Mouse (Mus musculus): ENCODE measurements around the gene Acp2. TPM values are rescaled to one million over a fixed set of nuclear protein-coding genes. Genes with fewer than 3 reads are reported as not detected.

Acp2 gene
- polyA plus RNA-seq, 1 experiment = 11.3 TPM

DNA sequence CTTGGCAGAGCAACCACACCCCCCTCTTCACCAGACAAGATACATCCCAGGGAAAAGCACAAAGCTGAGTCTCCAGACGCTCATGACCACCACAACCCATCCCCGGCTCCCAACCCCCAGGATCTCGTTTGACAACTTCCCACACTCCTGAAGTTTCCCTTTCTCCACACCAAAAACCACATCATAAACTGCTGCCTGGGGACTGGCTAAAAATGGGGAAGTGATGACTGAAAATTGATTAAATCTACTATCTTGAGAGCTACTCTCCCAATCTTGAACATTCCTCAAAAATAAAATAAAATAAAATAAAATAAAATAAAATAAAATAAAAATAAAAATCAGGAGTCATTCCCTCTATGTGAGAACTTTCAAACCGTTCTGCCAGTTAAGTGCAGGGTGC lies 39.7 kb upstream of the Acp2 start:
- Histone ChIP-seq H3ac (ENCODE audit: control insufficient read depth, insufficient read length, low read depth) (no peak overlapping the region), H3K27me3 (ENCODE audit: control insufficient read depth, insufficient read depth, insufficient read length) (no peaks in the 10 kb centered on the region), H3K79me2 (ENCODE audit: control insufficient read depth, insufficient read depth) (no peaks in the 10 kb centered on the region), H3K4me3 (ENCODE audit: insufficient read depth, poor library complexity, severe bottlenecking) (no peak overlapping the region), H3K79me3 (ENCODE audit: low read depth) (no peaks in the 10 kb centered on the region), H3K36me3 (ENCODE audit: control insufficient read depth, insufficient read depth) (peaks cover 34% of the 10 kb centered on the region)
- TF ChIP-seq MYOD1 (IDR thresholded peaks at IDR 0.05; ENCODE audit: control insufficient read depth, insufficient read length, low read depth) (no peak), CEBPB (IDR thresholded peaks at IDR 0.05; ENCODE audit: low read depth) (no peak), MYOG (IDR thresholded peaks at IDR 0.05; ENCODE audit: control insufficient read depth, extremely low read depth, insufficient read length) (no peak), FOSL1 (IDR thresholded peaks at IDR 0.05; ENCODE audit: insufficient read depth, low read length, poor library complexity, severe bottlenecking) (no peak), MAX (IDR thresholded peaks at IDR 0.05) (no peak), USF1 (IDR thresholded peaks at IDR 0.05; ENCODE audit: low read depth) (no peak), CTCF (IDR thresholded peaks at IDR 0.05; ENCODE audit: control insufficient read depth, insufficient read depth, insufficient read length) (no peak)

DNA sequence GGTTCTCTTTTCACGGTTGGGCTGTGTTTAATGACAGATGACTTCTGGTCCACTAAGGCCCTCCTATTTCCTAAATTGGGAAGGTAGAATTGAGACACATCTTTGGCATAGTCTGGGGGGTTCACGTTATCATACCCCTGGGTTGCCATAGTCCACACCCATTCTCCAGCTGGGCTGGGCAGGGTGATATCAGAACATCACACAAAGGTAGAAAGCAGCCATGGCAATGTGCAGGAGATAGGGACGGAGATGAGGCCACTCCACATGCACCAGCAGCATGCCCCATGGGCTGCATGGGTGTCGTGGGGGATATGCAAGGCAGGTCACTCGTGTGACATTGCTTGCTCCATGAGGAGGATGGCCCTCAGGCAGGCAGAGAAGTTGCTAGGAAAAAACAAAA lies 39.2 kb upstream of the Acp2 start:
- TF ChIP-seq CEBPB (IDR thresholded peaks at IDR 0.05; ENCODE audit: low read depth) = no peak
- TF ChIP-seq CTCF (IDR thresholded peaks at IDR 0.05; ENCODE audit: control insufficient read depth, insufficient read depth, insufficient read length) = no peak
- TF ChIP-seq MAX (IDR thresholded peaks at IDR 0.05) = no peak
- TF ChIP-seq MYOD1 (IDR thresholded peaks at IDR 0.05; ENCODE audit: control insufficient read depth, insufficient read length, low read depth) = no peak
- no peak for TF ChIP-seq MYOG (IDR thresholded peaks at IDR 0.05; ENCODE audit: control insufficient read depth, extremely low read depth, insufficient read length)
- no peak for TF ChIP-seq USF1 (IDR thresholded peaks at IDR 0.05; ENCODE audit: low read depth)
- TF ChIP-seq FOSL1 (IDR thresholded peaks at IDR 0.05; ENCODE audit: insufficient read depth, low read length, poor library complexity, severe bottlenecking) = no peak
- no peaks in the 10 kb centered on the region for H3K27me3 ChIP-seq (ENCODE audit: control insufficient read depth, insufficient read depth, insufficient read length)
- no peaks in the 10 kb centered on the region for H3K79me2 ChIP-seq (ENCODE audit: control insufficient read depth, insufficient read depth)
- no peak overlapping the region for H3K4me3 ChIP-seq (ENCODE audit: insufficient read depth, poor library complexity, severe bottlenecking)
- H3K79me3 ChIP-seq (ENCODE audit: low read depth) = no peaks in the 10 kb centered on the region
- no peak overlapping the region for H3ac ChIP-seq (ENCODE audit: control insufficient read depth, insufficient read length, low read depth)
- peaks cover 38% of the 10 kb centered on the region for H3K36me3 ChIP-seq (ENCODE audit: control insufficient read depth, insufficient read depth)

GRCm38 (mm10) chr2:91164991-91165390 lies 37.7 kb upstream of the Acp2 start:
- no peaks in the 10 kb centered on the region for H3K79me3 ChIP-seq (ENCODE audit: low read depth)
- H3ac ChIP-seq (ENCODE audit: control insufficient read depth, insufficient read length, low read depth) = no peak overlapping the region
- H3K4me3 ChIP-seq (ENCODE audit: insufficient read depth, poor library complexity, severe bottlenecking) = no peak overlapping the region
- no peaks in the 10 kb centered on the region for H3K27me3 ChIP-seq (ENCODE audit: control insufficient read depth, insufficient read depth, insufficient read length)
- no peak for TF ChIP-seq MYOG (IDR thresholded peaks at IDR 0.05; ENCODE audit: control insufficient read depth, extremely low read depth, insufficient read length)
- TF ChIP-seq FOSL1 (IDR thresholded peaks at IDR 0.05; ENCODE audit: insufficient read depth, low read length, poor library complexity, severe bottlenecking) = no peak
- no peak for TF ChIP-seq CEBPB (IDR thresholded peaks at IDR 0.05; ENCODE audit: low read depth)
- TF ChIP-seq USF1 (IDR thresholded peaks at IDR 0.05; ENCODE audit: low read depth) = no peak
- no peak for TF ChIP-seq CTCF (IDR thresholded peaks at IDR 0.05; ENCODE audit: control insufficient read depth, insufficient read depth, insufficient read length)
- no peak for TF ChIP-seq MYOD1 (IDR thresholded peaks at IDR 0.05; ENCODE audit: control insufficient read depth, insufficient read length, low read depth)
- no peak for TF ChIP-seq MAX (IDR thresholded peaks at IDR 0.05)
- H3K36me3 ChIP-seq (ENCODE audit: control insufficient read depth, insufficient read depth) = peaks cover 38% of the 10 kb centered on the region
- no peaks in the 10 kb centered on the region for H3K79me2 ChIP-seq (ENCODE audit: control insufficient read depth, insufficient read depth)

DNA sequence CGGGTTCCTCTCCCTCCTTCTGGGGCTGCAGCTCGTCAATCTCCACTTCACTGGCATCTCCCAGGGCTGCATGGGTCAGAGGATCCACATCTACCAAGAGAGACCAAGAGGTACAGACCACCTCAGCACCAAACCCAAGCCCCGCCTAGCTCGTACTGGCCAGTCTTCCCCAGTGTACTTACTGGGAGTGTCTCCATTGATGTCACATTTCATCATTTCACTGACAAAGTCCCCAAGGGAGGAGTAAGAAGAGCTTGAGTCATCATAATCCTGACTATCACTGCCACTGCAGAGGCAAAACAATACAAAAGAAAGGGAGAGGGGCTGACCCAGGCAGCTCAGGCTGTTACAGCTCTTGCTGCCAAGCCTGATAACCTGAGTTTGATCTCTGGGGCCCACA lies 35.1 kb upstream of the Acp2 start:
- Histone ChIP-seq H3K27me3 (ENCODE audit: control insufficient read depth, insufficient read depth, insufficient read length) (no peaks in the 10 kb centered on the region), H3K36me3 (ENCODE audit: control insufficient read depth, insufficient read depth) (peaks cover 34% of the 10 kb centered on the region), H3K79me3 (ENCODE audit: low read depth) (no peaks in the 10 kb centered on the region), H3K79me2 (ENCODE audit: control insufficient read depth, insufficient read depth) (no peaks in the 10 kb centered on the region), H3K4me3 (ENCODE audit: insufficient read depth, poor library complexity, severe bottlenecking) (no peak overlapping the region), H3ac (ENCODE audit: control insufficient read depth, insufficient read length, low read depth) (no peak overlapping the region)
- TF ChIP-seq MAX (IDR thresholded peaks at IDR 0.05) (no peak), MYOG (IDR thresholded peaks at IDR 0.05; ENCODE audit: control insufficient read depth, extremely low read depth, insufficient read length) (no peak), FOSL1 (IDR thresholded peaks at IDR 0.05; ENCODE audit: insufficient read depth, low read length, poor library complexity, severe bottlenecking) (no peak), MYOD1 (IDR thresholded peaks at IDR 0.05; ENCODE audit: control insufficient read depth, insufficient read length, low read depth) (no peak), CTCF (IDR thresholded peaks at IDR 0.05; ENCODE audit: control insufficient read depth, insufficient read depth, insufficient read length) (no peak), USF1 (IDR thresholded peaks at IDR 0.05; ENCODE audit: low read depth) (no peak), CEBPB (IDR thresholded peaks at IDR 0.05; ENCODE audit: low read depth) (no peak)

DNA sequence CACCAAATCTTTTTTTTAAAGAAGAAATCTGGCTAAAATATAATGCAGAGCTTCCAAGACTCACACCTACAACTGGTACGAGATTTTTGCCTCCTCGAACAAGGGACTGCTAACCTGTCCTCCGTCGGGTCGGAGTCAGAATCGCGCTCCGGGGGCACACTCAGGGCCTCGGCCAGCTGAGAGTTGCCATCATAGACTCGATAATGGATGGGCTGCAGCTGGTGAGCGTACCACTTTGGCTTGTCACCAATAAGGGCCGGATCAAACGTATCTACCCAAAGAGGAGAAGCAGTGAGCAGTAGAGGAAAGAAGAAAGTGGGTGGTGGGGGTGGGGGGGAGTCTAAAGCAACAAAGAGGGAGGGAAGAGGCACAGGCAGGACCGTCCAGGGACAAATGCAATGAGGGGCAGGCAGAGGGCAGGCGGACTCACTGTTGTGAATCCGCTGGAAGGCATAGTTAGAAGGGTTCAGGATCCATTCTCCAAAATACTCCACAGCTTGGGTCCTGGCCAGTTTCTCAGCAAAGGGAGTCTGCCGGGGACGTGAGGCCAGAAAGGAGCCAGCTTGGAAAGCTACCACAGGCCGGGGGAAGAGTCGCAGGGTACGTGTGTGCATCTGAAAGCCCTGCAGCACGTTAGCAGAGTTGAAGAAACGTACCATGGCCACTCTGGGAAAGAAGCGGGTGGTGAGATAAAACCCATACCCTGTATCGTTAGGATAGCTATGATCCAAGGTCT lies 32.9 kb upstream of the Acp2 start:
- TF ChIP-seq CTCF (IDR thresholded peaks at IDR 0.05; ENCODE audit: control insufficient read depth, insufficient read depth, insufficient read length) (no peak), CEBPB (IDR thresholded peaks at IDR 0.05; ENCODE audit: low read depth) (no peak), MAX (IDR thresholded peaks at IDR 0.05) (no peak), MYOG (IDR thresholded peaks at IDR 0.05; ENCODE audit: control insufficient read depth, extremely low read depth, insufficient read length) (no peak), USF1 (IDR thresholded peaks at IDR 0.05; ENCODE audit: low read depth) (no peak), MYOD1 (IDR thresholded peaks at IDR 0.05; ENCODE audit: control insufficient read depth, insufficient read length, low read depth) (no peak), FOSL1 (IDR thresholded peaks at IDR 0.05; ENCODE audit: insufficient read depth, low read length, poor library complexity, severe bottlenecking) (no peak)
- Histone ChIP-seq H3K36me3 (ENCODE audit: control insufficient read depth, insufficient read depth) (peaks cover 28% of the 10 kb centered on the region), H3ac (ENCODE audit: control insufficient read depth, insufficient read length, low read depth) (no peak overlapping the region), H3K79me3 (ENCODE audit: low read depth) (no peaks in the 10 kb centered on the region), H3K79me2 (ENCODE audit: control insufficient read depth, insufficient read depth) (no peaks in the 10 kb centered on the region), H3K4me3 (ENCODE audit: insufficient read depth, poor library complexity, severe bottlenecking) (no peak overlapping the region), H3K27me3 (ENCODE audit: control insufficient read depth, insufficient read depth, insufficient read length) (no peaks in the 10 kb centered on the region)

Data from C2C12 (cell line).